Mouse (Mus musculus) heart, embryonic 11.5 days (tissue): ENCODE data around the gene Pfdn6. TPM values are rescaled to one million over a fixed set of nuclear protein-coding genes. Genes with fewer than 3 reads are reported as not detected.
"Not testable (repeated sequence)": the region's sequence is repeated elsewhere in the genome, so short reads cannot be mapped to it uniquely, and the experiment has no call there.

Source experiments
- ATAC-seq: fragments of 200-750 bp; cut with Nextera tagmentation; replicated peaks from 2 replicates; pipeline ENCODE4 v1.8.0; 2017; ENCODE audit warnings: moderate library complexity; ENCODE audit not compliant: insufficient number of reproducible peaks, low FRiP score, low TSS enrichment
- H3K27ac ChIP-seq: fragments of 300-500 bp; sonication (generic); 2 replicates; pipeline ENCODE4 v1.5.1; 2014; ENCODE audit warnings: mild to moderate bottlenecking, low read depth, low read length
- H3K27me3 ChIP-seq: fragments of 300-500 bp; sonication (generic); 2 replicates; pipeline ENCODE4 v1.6.1; 2014; ENCODE audit warnings: mild to moderate bottlenecking, low read length, mixed read lengths; ENCODE audit not compliant: control insufficient read depth, insufficient read depth
- H3K36me3 ChIP-seq: fragments of 300-500 bp; sonication (generic); 2 replicates; pipeline ENCODE4 v1.6.1; 2014; ENCODE audit warnings: mild to moderate bottlenecking, low read length, moderate library complexity, mixed read lengths; ENCODE audit not compliant: control insufficient read depth, insufficient read depth
- H3K4me1 ChIP-seq: fragments of 300-500 bp; sonication (generic); 2 replicates; pipeline ENCODE4 v1.6.1; 2014; ENCODE audit warnings: low read length; ENCODE audit not compliant: control insufficient read depth, insufficient read depth
- H3K4me2 ChIP-seq: fragments of 300-500 bp; sonication (generic); 2 replicates; pipeline ENCODE4 v1.6.1; 2014; ENCODE audit warnings: mild to moderate bottlenecking, moderate library complexity
- H3K4me3 ChIP-seq: fragments of 300-500 bp; sonication (generic); 2 replicates; pipeline ENCODE4 v1.5.1; 2014; ENCODE audit warnings: low read depth, low read length
- H3K9ac ChIP-seq: fragments of 300-500 bp; sonication (generic); 2 replicates; pipeline ENCODE4 v1.6.1; 2014; ENCODE audit warnings: mild to moderate bottlenecking, low read depth, low read length, moderate library complexity
- H3K9me3 ChIP-seq: fragments of 300-500 bp; sonication (generic); replicated peaks from 2 replicates; pipeline ENCODE4 v1.6.1; 2016; ENCODE audit warnings: low read length; ENCODE audit not compliant: control insufficient read depth
- WGBS: fragments of 180-500 bp; shearing (Covaris S2); extraction: QIAGEN DNeasy Blood & Tissue Kit; methylation state at CpG from one replicate; pipeline ENCODE4 v1.1.7; 2014; ENCODE audit not compliant: insufficient replicate concordance; 5-methylcytosine and 5-hydroxymethylcytosine counted together
- polyA plus RNA-seq: library from polyadenylated mRNA; unstranded; fragments of >200 nt; fragmentation: Nextera tagmentation; extraction: Ambion mirVana; gene quantifications from 2 replicates; pipeline ENCODE4 v1.2.1, GENCODE M21; 2014

The Pfdn6 gene
- polyA plus RNA-seq, 1 experiment from 2014 or later: 151 TPM

- Histone ChIP-seq H3K4me1 (peaks cover 3% of the 10 kb centered on the region; the same call in 1 of the 2 replicates), H3K4me2 (no peak overlapping the region), H3K27ac (no peak overlapping the region), H3K36me3 (no peaks in the 10 kb centered on the region), H3K9me3 (no peaks in the 10 kb centered on the region), H3K27me3 (no peaks in the 10 kb centered on the region), H3K4me3 (no peak overlapping the region), H3K9ac (no peak overlapping the region)
- 47% methylated on average over 4 of the region's 4 CpGs for WGBS
- no peak for ATAC-seq
Observed at GRCm38 (mm10) chr17:33901653-33902052, 38.5 kb downstream of the Pfdn6 start.

DNA sequence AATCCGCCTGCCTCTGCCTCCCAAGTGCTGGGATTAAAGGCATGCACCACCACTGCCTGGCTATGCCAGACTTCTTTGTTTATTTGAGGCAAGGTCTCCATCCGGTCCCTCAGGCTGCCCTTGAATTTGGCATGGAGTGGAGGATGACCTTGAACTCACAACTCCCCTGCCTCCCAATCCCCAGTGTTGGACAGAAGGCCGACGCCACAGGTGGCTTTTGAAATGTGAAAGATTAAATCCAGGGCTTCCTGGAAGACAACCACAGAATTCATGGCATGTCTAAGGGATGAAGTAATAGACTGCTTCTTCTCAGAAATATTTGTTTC lies 39.2 kb downstream of the Pfdn6 start:
- Histone ChIP-seq H3K4me3 (no peak overlapping the region), H3K4me1 (peaks cover 3% of the 10 kb centered on the region; the same call in 1 of the 2 replicates), H3K9me3 (no peaks in the 10 kb centered on the region), H3K4me2 (no peak overlapping the region), H3K27me3 (no peaks in the 10 kb centered on the region), H3K36me3 (no peaks in the 10 kb centered on the region), H3K27ac (no peak overlapping the region), H3K9ac (no peak overlapping the region)
- 78% methylated on average over 4 of the region's 4 CpGs for WGBS
- ATAC-seq: no peak

DNA sequence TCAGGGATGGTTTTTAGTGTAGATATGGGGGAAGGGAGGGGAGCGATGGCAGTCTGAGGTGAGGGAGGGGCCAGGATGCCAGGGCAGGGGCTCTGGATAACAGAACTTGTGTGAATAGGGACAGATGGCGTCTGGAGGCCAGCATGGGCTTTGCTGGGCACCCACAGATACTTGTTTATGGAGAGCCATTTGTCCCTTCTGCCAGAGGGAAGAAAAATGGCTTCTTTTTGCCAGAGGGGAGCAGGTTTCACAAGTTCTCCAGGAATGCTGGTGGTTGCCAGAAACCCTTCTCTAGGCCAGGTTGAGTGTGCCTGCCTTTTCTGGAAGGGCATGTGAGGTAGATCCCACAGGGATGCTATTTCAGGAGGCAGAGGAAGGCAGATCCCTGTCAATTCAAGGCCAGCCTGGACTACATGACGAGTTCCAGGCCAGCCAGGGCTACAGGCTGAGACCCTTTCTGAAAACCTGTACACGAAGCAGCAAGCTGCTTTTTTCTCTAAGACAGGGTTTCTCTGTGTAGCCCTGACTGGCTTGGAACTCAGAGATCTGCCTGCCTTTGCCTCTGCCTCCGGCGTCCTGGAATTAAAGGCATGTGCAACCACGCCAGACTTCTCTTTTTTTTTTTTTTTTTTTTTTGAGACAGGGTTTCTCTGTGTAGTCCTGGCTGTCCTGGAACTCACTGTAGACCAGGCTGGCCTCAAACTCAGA lies 39.7 kb downstream of the Pfdn6 start:
- no peaks in the 10 kb centered on the region for H3K36me3 ChIP-seq
- no peak overlapping the region for H3K4me3 ChIP-seq
- ATAC-seq: no peak
- no peak overlapping the region for H3K27ac ChIP-seq
- no peak overlapping the region for H3K4me2 ChIP-seq
- H3K9me3 ChIP-seq: no peaks in the 10 kb centered on the region
- 53% methylated on average over 7 of the region's 7 CpGs for WGBS
- peaks cover 3% of the 10 kb centered on the region; the same call in 1 of the 2 replicates for H3K4me1 ChIP-seq
- H3K27me3 ChIP-seq: no peaks in the 10 kb centered on the region
- H3K9ac ChIP-seq: no peak overlapping the region

GRCm38 (mm10) chr17:33899642-33900041 lies 40.5 kb downstream of the Pfdn6 start:
- WGBS: 74% methylated on average over 4 of the region's 4 CpGs
- no peak for ATAC-seq
- no peak overlapping the region for H3K27ac ChIP-seq
- no peaks in the 10 kb centered on the region for H3K27me3 ChIP-seq
- H3K4me1 ChIP-seq: peaks cover 3% of the 10 kb centered on the region; the same call in 1 of the 2 replicates
- H3K9me3 ChIP-seq: no peaks in the 10 kb centered on the region
- H3K4me2 ChIP-seq: no peak overlapping the region
- no peak overlapping the region for H3K4me3 ChIP-seq
- no peak overlapping the region for H3K9ac ChIP-seq
- no peaks in the 10 kb centered on the region for H3K36me3 ChIP-seq

DNA sequence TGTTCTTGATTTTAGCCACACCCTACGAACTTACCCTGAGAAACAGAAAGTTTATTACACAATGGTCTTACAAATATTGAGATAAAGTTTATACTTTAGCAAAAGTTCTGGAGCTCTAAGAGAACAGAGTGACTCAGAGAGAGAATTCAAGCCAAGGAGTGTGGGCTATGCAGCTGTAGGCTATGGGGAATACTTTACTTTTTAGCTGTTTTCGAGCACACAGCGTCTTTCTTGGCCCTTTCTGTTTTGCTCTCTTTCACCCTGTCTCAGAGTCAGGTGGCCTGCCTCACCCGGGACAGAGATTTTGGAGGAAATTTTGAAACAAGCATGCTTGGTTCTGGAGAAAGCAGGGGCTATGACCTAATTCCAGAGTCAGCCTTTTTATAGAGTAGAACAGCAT lies 42.0 kb downstream of the Pfdn6 start:
- H3K9ac ChIP-seq, H3K27ac ChIP-seq, H3K36me3 ChIP-seq, H3K4me2 ChIP-seq, H3K27me3 ChIP-seq, H3K9me3 ChIP-seq, H3K4me3 ChIP-seq, ATAC-seq, H3K4me1 ChIP-seq: not testable (repeated sequence)
- WGBS: 81% methylated on average over 4 of the region's 4 CpGs

DNA sequence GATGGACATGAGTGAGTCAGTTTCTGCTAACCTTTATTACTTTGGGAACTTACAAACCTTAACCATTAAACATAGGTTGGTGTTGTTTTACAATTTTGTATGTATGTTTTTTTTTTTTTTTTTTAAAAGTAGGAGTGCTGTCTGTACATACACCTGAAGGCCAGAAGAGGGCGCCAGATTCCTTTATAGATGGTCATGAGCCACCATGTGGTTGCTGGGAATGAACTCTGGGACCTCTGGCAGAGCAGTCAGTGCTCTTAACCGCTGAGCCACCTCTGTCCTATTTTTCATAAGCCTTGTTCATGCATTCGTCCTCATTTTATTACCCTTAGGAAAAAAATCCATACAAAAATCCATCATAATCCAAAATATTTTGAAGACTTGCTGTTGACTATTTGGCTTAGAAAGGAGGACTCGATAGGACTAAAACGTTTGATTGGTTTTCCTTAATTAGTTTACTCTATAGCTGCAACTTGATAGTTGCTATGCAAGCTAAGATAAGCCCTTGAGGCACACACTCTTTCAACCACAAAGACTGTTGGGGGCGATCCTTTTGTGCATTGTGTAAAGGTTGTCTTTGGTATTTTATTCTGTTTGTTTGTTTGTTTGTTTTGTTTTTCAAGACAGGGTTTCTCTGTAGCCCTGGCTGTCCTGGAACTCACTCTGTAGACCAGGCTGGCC lies 42.9 kb downstream of the Pfdn6 start:
- no peak overlapping the region for H3K27ac ChIP-seq
- no peak overlapping the region for H3K4me3 ChIP-seq
- WGBS: 39% methylated on average over 6 of the region's 6 CpGs
- no peak overlapping the region for H3K4me2 ChIP-seq
- no peaks in the 10 kb centered on the region for H3K36me3 ChIP-seq
- ATAC-seq: no peak
- peaks cover 3% of the 10 kb centered on the region; the same call in 1 of the 2 replicates for H3K4me1 ChIP-seq
- H3K27me3 ChIP-seq: no peaks in the 10 kb centered on the region
- no peaks in the 10 kb centered on the region for H3K9me3 ChIP-seq
- H3K9ac ChIP-seq: no peak overlapping the region

DNA sequence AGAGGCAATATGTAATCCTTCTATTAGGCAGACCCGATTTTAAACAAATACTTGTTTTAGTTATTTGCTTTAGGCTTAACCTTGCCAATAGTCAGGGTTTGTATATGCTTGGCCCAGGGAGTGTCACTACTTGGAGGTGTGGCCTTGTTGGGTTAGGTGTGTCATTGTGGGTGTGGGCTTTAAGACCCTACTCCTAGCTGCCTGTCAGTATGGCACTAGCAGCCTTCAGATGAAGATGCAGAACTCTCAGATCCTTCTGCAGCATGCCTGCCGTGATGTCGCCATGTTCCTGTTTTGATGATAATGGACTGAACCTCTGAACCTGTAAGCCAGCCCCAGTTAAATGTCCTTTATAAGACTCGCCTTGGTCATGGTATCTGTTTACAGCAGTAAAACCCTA lies 47.1 kb downstream of the Pfdn6 start:
- H3K4me2 ChIP-seq, H3K36me3 ChIP-seq, H3K4me1 ChIP-seq, H3K9ac ChIP-seq, H3K27me3 ChIP-seq, H3K27ac ChIP-seq, H3K4me3 ChIP-seq, ATAC-seq, H3K9me3 ChIP-seq: not testable (repeated sequence)
- WGBS: 73% methylated on average over 4 of the region's 4 CpGs

- ATAC-seq: no peak
- H3K27ac ChIP-seq: no peak overlapping the region
- H3K9me3 ChIP-seq: no peaks in the 10 kb centered on the region
- peaks cover 7% of the 10 kb centered on the region; the same call in 1 of the 2 replicates for H3K4me1 ChIP-seq
- WGBS: 28% methylated on average over 7 of the region's 7 CpGs
- no peak overlapping the region for H3K4me2 ChIP-seq
- no peak overlapping the region for H3K4me3 ChIP-seq
- H3K36me3 ChIP-seq: no peaks in the 10 kb centered on the region
- H3K9ac ChIP-seq: no peak overlapping the region
- no peaks in the 10 kb centered on the region for H3K27me3 ChIP-seq
Observed at GRCm38 (mm10) chr17:33892429-33892828, 47.7 kb downstream of the Pfdn6 start.

DNA sequence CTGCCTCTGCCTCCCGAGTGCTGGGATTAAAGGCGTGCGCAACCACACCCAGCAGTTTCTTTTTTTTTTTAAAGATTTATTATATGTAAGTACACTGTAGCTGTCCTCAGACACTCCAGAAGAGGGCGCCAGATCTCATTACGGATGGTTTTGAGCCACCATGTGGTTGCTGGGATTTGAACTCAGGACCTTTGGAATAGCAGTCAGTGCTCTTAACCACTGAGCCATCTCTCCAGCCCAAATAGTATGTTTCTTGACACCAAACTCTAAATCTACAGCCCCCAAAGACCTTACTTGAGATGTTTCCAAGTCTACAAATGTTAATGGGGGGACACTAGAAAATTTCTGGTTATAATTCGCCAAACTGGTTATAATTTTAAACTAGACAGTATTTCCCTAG lies 48.3 kb downstream of the Pfdn6 start:
- H3K4me2 ChIP-seq, H3K4me1 ChIP-seq, H3K9me3 ChIP-seq, H3K4me3 ChIP-seq, H3K27ac ChIP-seq, H3K9ac ChIP-seq, ATAC-seq, H3K36me3 ChIP-seq, H3K27me3 ChIP-seq: not testable (repeated sequence)
- 60% methylated on average over 6 of the region's 6 CpGs for WGBS
